Mouse (Mus musculus) MEL (cell line): Measurements from ENCODE around the gene Glt8d2. TPM values are rescaled to one million over a fixed set of nuclear protein-coding genes. Genes with fewer than 3 reads are reported as not detected.

Source experiments
- DNase-seq: peaks from one replicate; pipeline ENCODE4 v3.0.0; 2011; ENCODE audit warnings: low read depth, low spot score
- H3K27ac ChIP-seq: 2 replicates; pipeline ENCODE4 v1.5.1; 2012; ENCODE audit warnings: low read depth, mild to moderate bottlenecking, control low read depth, low read length, moderate library complexity; ENCODE audit not compliant: control insufficient read depth
- H3K27me3 ChIP-seq, 2 experiments: fragments of 150-350 bp in 1 of 2; sonication (generic) in 1 of 2; 2 replicates each; pipeline ENCODE4 v1.6.1; 2012; ENCODE audit warnings: low read length in 2 of 2, mild to moderate bottlenecking in 2 of 2, improper control_type of control experiment in 1 of 2, moderate library complexity in 1 of 2; ENCODE audit not compliant: insufficient read depth in 2 of 2, control insufficient read depth in 1 of 2
- H3K36me3 ChIP-seq, 2 experiments: 2 replicates each; pipeline ENCODE4 v1.6.1; 2012 to 2014; ENCODE audit warnings: low read length in 2 of 2, improper control_type of control experiment in 1 of 2, inconsistent platforms in 1 of 2, mild to moderate bottlenecking in 1 of 2; ENCODE audit not compliant: insufficient read depth in 2 of 2, control insufficient read depth in 1 of 2
- H3K4me1 ChIP-seq, 2 experiments: fragments of 150-350 bp in 1 of 2; sonication (generic) in 1 of 2; 2 replicates each; pipeline ENCODE4 v1.6.1; 2012; ENCODE audit warnings: low read length in 2 of 2, improper control_type of control experiment in 1 of 2, mild to moderate bottlenecking in 1 of 2; ENCODE audit not compliant: insufficient read depth in 2 of 2, control insufficient read depth in 1 of 2
- H3K4me3 ChIP-seq, 2 experiments: fragments of 150-350 bp in 1 of 2; sonication (generic) in 1 of 2; 2 replicates each; pipeline ENCODE4 v1.5.1; 2012; ENCODE audit warnings: low read depth in 2 of 2, low read length in 2 of 2, mild to moderate bottlenecking in 2 of 2, moderate library complexity in 2 of 2, control low read depth in 1 of 2, improper control_type of control experiment in 1 of 2; ENCODE audit not compliant: control insufficient read depth in 1 of 2, insufficient read depth in 1 of 2
- H3K79me2 ChIP-seq: 2 replicates; pipeline ENCODE4 v1.6.1; 2012; ENCODE audit warnings: mild to moderate bottlenecking, low read length, moderate library complexity; ENCODE audit not compliant: control insufficient read depth, poor library complexity, insufficient read depth
- H3K9ac ChIP-seq: 2 replicates; pipeline ENCODE4 v1.6.1; 2012; ENCODE audit warnings: low read depth, mild to moderate bottlenecking, control low read depth, low read length, moderate library complexity; ENCODE audit not compliant: control insufficient read depth, poor library complexity, severe bottlenecking
- H3K9me3 ChIP-seq: fragments of 150-350 bp; sonication (generic); replicated peaks from 2 replicates; pipeline ENCODE4 v1.6.1; 2012; ENCODE audit warnings: mild to moderate bottlenecking, low read length, improper control_type of control experiment, moderate library complexity; ENCODE audit not compliant: insufficient read depth
- BHLHE40 ChIP-seq: IDR thresholded peaks from 2 replicates; pipeline ENCODE4 v1.6.1; 2012; ENCODE audit warnings: low read depth, mild to moderate bottlenecking, inconsistent platforms, low read length, improper control_type of control experiment, borderline replicate concordance
- CHD2 ChIP-seq: IDR thresholded peaks from 2 replicates; pipeline ENCODE4 v1.6.1; 2011; ENCODE audit warnings: low read length, improper control_type of control experiment
- CTCF ChIP-seq, 3 experiments: IDR thresholded peaks in 2 of 3; conservative IDR thresholded peaks in 1 of 3; 2 replicates each; pipeline ENCODE4 v1.5.1; 2011 to 2012; ENCODE audit warnings: low read length in 3 of 3, low read depth in 2 of 3, mild to moderate bottlenecking in 2 of 3, improper control_type of control experiment in 1 of 3, inconsistent platforms in 1 of 3, mixed read lengths in 1 of 3, moderate library complexity in 1 of 3; ENCODE audit not compliant: control insufficient read depth in 1 of 3, insufficient read depth in 1 of 3, poor library complexity in 1 of 3, severe bottlenecking in 1 of 3
- E2F4 ChIP-seq: IDR thresholded peaks from 2 replicates; pipeline ENCODE4 v1.6.1; 2011; ENCODE audit warnings: low read depth, low read length, improper control_type of control experiment, borderline replicate concordance
- ELF1 ChIP-seq: IDR thresholded peaks from 2 replicates; pipeline ENCODE4 v1.6.1; 2014; ENCODE audit warnings: low read depth, mild to moderate bottlenecking, inconsistent platforms, low read length, improper control_type of control experiment, moderate library complexity
- ETS1 ChIP-seq: IDR thresholded peaks from 2 replicates; pipeline ENCODE4 v1.6.1; 2012; ENCODE audit warnings: low read depth, mild to moderate bottlenecking, inconsistent platforms, low read length, improper control_type of control experiment, moderate library complexity
- GATA1 ChIP-seq: IDR thresholded peaks from 2 replicates; pipeline ENCODE4 v1.6.1; 2011; ENCODE audit warnings: low read depth, low read length, improper control_type of control experiment
- HCFC1 ChIP-seq: IDR thresholded peaks from 2 replicates; pipeline ENCODE4 v1.6.1; 2012; ENCODE audit warnings: low read depth, mild to moderate bottlenecking, inconsistent platforms, low read length, improper control_type of control experiment, moderate library complexity
- KAT2A ChIP-seq: conservative IDR thresholded peaks from 2 replicates; pipeline ENCODE4 v1.6.1; 2012; ENCODE audit warnings: low read depth, low read length, improper control_type of control experiment, inconsistent platforms
- MAFK ChIP-seq: IDR thresholded peaks from 2 replicates; pipeline ENCODE4 v1.6.1; 2011; ENCODE audit warnings: low read depth, mild to moderate bottlenecking, low read length, improper control_type of control experiment, borderline replicate concordance
- MAX ChIP-seq: IDR thresholded peaks from 2 replicates; pipeline ENCODE4 v1.6.1; 2011; ENCODE audit warnings: low read length, improper control_type of control experiment
- MEF2A ChIP-seq: IDR thresholded peaks from 2 replicates; pipeline ENCODE4 v1.6.1; 2014; ENCODE audit warnings: low read depth, mild to moderate bottlenecking, inconsistent platforms, low read length, improper control_type of control experiment; ENCODE audit not compliant: poor library complexity, insufficient replicate concordance, severe bottlenecking; ENCODE audit errors: extremely low read depth
- MXI1 ChIP-seq: IDR thresholded peaks from 2 replicates; pipeline ENCODE4 v1.6.1; 2011; ENCODE audit warnings: mild to moderate bottlenecking, low read depth, low read length, improper control_type of control experiment
- MYB ChIP-seq: IDR thresholded peaks from 2 replicates; pipeline ENCODE4 v1.6.1; 2011; ENCODE audit warnings: mild to moderate bottlenecking, low read depth, low read length, improper control_type of control experiment
- NELFE ChIP-seq: IDR thresholded peaks from 2 replicates; pipeline ENCODE4 v1.6.1; 2011; ENCODE audit warnings: low read depth, low read length, improper control_type of control experiment
- POLR2AphosphoS5 ChIP-seq: IDR thresholded peaks from 2 replicates; pipeline ENCODE4 v1.6.1; 2012; ENCODE audit warnings: low read depth, borderline replicate concordance, mild to moderate bottlenecking, inconsistent platforms, low read length, moderate library complexity, mixed read lengths
- RAD21 ChIP-seq: IDR thresholded peaks from 2 replicates; pipeline ENCODE4 v1.6.1; 2011; ENCODE audit warnings: mild to moderate bottlenecking, low read depth, low read length, improper control_type of control experiment
- RCOR1 ChIP-seq: IDR thresholded peaks from 2 replicates; pipeline ENCODE4 v1.6.1; 2012; ENCODE audit warnings: low read depth, mild to moderate bottlenecking, inconsistent platforms, low read length, improper control_type of control experiment
- SIN3A ChIP-seq: IDR thresholded peaks from 2 replicates; pipeline ENCODE4 v1.6.1; 2012; ENCODE audit warnings: low read length, improper control_type of control experiment, inconsistent platforms
- SMC3 ChIP-seq: IDR thresholded peaks from 2 replicates; pipeline ENCODE4 v1.6.1; 2011; ENCODE audit warnings: low read depth, low read length, improper control_type of control experiment
- TAL1 ChIP-seq: IDR thresholded peaks from 2 replicates; pipeline ENCODE4 v1.6.1; 2012; ENCODE audit warnings: mild to moderate bottlenecking, inconsistent platforms, low read length, moderate library complexity, mixed read lengths
- TBP ChIP-seq: IDR thresholded peaks from 2 replicates; pipeline ENCODE4 v1.8.0; 2011; ENCODE audit warnings: low read depth, low read length, improper control_type of control experiment
- TCF12 ChIP-seq: IDR thresholded peaks from 2 replicates; pipeline ENCODE4 v1.6.1; 2014; ENCODE audit warnings: low read depth, mild to moderate bottlenecking, inconsistent platforms, low read length, improper control_type of control experiment, moderate library complexity
- UBTF ChIP-seq: IDR thresholded peaks from 2 replicates; pipeline ENCODE4 v1.6.1; 2012; ENCODE audit warnings: low read depth, mild to moderate bottlenecking, inconsistent platforms, low read length, improper control_type of control experiment, moderate library complexity, borderline replicate concordance; ENCODE audit not compliant: insufficient read depth
- USF1 ChIP-seq: IDR thresholded peaks from 2 replicates; pipeline ENCODE4 v1.6.1; 2014; ENCODE audit warnings: low read depth, mild to moderate bottlenecking, inconsistent platforms, low read length, improper control_type of control experiment, moderate library complexity
- USF2 ChIP-seq, 2 experiments: IDR thresholded peaks; 2 replicates each; pipeline ENCODE4 v1.6.1; 2011 to 2012; ENCODE audit warnings: improper control_type of control experiment in 2 of 2, low read length in 2 of 2, borderline replicate concordance in 1 of 2, inconsistent platforms in 1 of 2, low read depth in 1 of 2, mild to moderate bottlenecking in 1 of 2; ENCODE audit not compliant: insufficient read depth in 1 of 2
- ZKSCAN1 ChIP-seq: IDR thresholded peaks from 2 replicates; pipeline ENCODE4 v1.6.1; 2012; ENCODE audit warnings: low read depth, mild to moderate bottlenecking, inconsistent platforms, low read length, improper control_type of control experiment, moderate library complexity
- ZMIZ1 ChIP-seq: IDR thresholded peaks from 2 replicates; pipeline ENCODE4 v1.6.1; 2012; ENCODE audit warnings: low read depth, mild to moderate bottlenecking, inconsistent platforms, low read length, improper control_type of control experiment, moderate library complexity
- ZNF384 ChIP-seq: IDR thresholded peaks from 2 replicates; pipeline ENCODE4 v1.6.1; 2012; ENCODE audit warnings: low read depth, mild to moderate bottlenecking, inconsistent platforms, low read length, improper control_type of control experiment
- polyA plus RNA-seq, 2 experiments: library from polyadenylated mRNA; stranded (reverse) in 1 of 2; unstranded in 1 of 2; fragments of >175 nt in 1 of 2; fragments of >200 nt in 1 of 2; gene quantifications; 2 replicates each; pipeline versions ENCODE4 v1.2.1 to v1.2.4; 2012; ENCODE audit warnings: low replicate concordance in 2 of 2, low read depth in 1 of 2; ENCODE audit not compliant: insufficient read length in 2 of 2, insufficient read depth in 1 of 2, missing spikeins in 1 of 2
- total RNA-seq: library from RNA; depleted of rRNA; stranded (reverse); fragments of 300-350 nt; gene quantifications from 2 replicates; pipeline ENCODE4 v1.2.3, GENCODE M21; 2012; rRNA removed

Gene Glt8d2
- total RNA-seq (0.15 and 0.23 TPM in 2 replicates), polyA plus RNA-seq (under 1 TPM in 1 of 2 experiments, not detected in 1; 0.54 TPM)

GRCm38 (mm10) chr10:82690494-82690893 is at the start of gene Glt8d2:
Gene Glt8d2 (minus strand): TSS chr10:82690650.
- H3K9me3 ChIP-seq, result no peaks in the 10 kb centered on the region
- no peak within 1 kb of the TSS for H3K4me3 ChIP-seq
- TF ChIP-seq BHLHE40 (no peak), CTCF (IDR thresholded peaks at IDR 0.05 in 2 of 3, conservative IDR thresholded peaks at IDR 0.05 in 1 of 3; ENCODE audit: control insufficient read depth in 1 of 3, insufficient read depth in 1 of 3, low read depth in 2 of 3, low read length in 3 of 3, poor library complexity in 1 of 3, severe bottlenecking in 1 of 3) (no peak), HCFC1 (no peak), MYB (no peak), ZKSCAN1 (no peak), ZNF384 (no peak), USF1 (no peak), GATA1 (no peak)
- H3K27ac ChIP-seq, result no peak within 1 kb of the TSS
- no peaks in the 10 kb centered on the region for H3K27me3 ChIP-seq
- DNase-seq, result no peak
- H3K36me3 ChIP-seq, result peaks cover 0 to 8% of the 10 kb centered on the region in 2 experiments; a peak in 2 of 4 replicates
- H3K79me2 ChIP-seq, result no peaks in the 10 kb centered on the region
- H3K9ac ChIP-seq, result no peak within 1 kb of the TSS
- H3K4me1 ChIP-seq, result peaks cover 0 to 13% of the 10 kb centered on the region in 2 experiments; a peak in 2 of 4 replicates

DNA sequence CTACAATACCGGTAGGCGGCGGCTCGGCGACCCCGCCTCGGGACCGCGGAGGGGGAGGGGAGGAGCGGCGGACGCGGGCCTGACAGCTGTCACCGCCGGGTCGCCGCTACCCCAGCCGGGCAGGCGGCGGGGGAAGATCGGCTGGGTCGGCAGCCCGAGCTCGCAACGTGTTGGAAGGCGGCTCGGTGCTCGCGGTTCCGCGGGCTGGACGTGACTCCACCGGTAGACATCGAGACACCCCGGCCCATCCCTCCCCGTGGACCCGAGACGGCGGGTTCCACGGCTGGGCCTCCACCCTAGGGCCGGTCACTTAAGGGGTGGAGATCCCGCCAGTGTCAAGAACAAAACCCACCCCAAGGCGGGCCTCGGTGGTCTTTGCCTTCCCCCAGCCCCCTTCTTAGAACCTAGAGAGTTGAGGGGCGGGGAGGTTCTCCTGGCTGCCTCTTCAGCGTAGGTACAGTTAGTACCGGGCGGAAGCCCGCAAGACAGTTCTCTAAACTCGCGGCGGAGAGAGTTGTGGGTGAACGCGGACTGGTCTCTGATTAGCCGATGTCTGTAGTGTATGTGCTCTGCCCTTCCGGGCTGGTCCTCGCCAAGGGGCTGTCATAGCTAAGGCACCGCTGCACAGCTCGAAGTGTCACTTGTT is 9.0 kb upstream of the Glt8d2 start:
- peak overlapping the region; percentile 81 to 94 for H3K4me3 ChIP-seq
- H3K4me1 ChIP-seq, result peaks cover 12 to 37% of the 10 kb centered on the region in 2 experiments
- DNase-seq, result peak; percentile 88
- TF ChIP-seq ZKSCAN1 (no peak), RCOR1 (no peak), SIN3A (peak; percentile 72), UBTF (peak; percentile 79; the same call in 1 of the 2 replicates), MAX (no peak), SMC3 (no peak), GATA1 (no peak), MEF2A (no peak), TAL1 (no peak), NELFE (peak; percentile 47), ELF1 (peak; percentile 75), MXI1 (peak; percentile 9; the same call in 1 of the 2 replicates), KAT2A (no peak), MAFK (no peak), CHD2 (no peak), TBP (no peak), POLR2AphosphoS5 (no peak), USF2 (IDR thresholded peaks at IDR 0.05; ENCODE audit: borderline replicate concordance in 1 of 2, insufficient read depth in 1 of 2, low read depth in 1 of 2, low read length in 2 of 2) (no peak), ZMIZ1 (no peak), HCFC1 (peak; percentile 52), ETS1 (peak; percentile 31; the same call in 1 of the 2 replicates), ZNF384 (no peak), RAD21 (no peak), USF1 (0 out of 2 replicates have a peak, but pooled peaks have one; percentile 12), TCF12 (no peak), E2F4 (no peak)

More for the DNA sequence above, 9.0 kb upstream of the Glt8d2 start:
- Histone ChIP-seq H3K9me3 (no peaks in the 10 kb centered on the region), H3K27me3 (no peaks in the 10 kb centered on the region), H3K36me3 (peaks cover 4 to 38% of the 10 kb centered on the region in 2 experiments), H3K79me2 (peaks cover 11% of the 10 kb centered on the region), H3K27ac (peak overlapping the region; percentile 78), H3K9ac (peak overlapping the region; percentile 81)
